Mouse (Mus musculus) embryonic facial prominence, embryonic 15.5 days (tissue): ENCODE results near the gene Sys1. TPM values are rescaled to one million over a fixed set of nuclear protein-coding genes. Genes with fewer than 3 reads are reported as not detected.

ENCODE experiments used
- ATAC-seq: fragments of 200-750 bp; cut with Nextera tagmentation; 2 replicates; pipeline ENCODE4 v1.8.0; 2017; ENCODE audit warnings: low read depth, moderate TSS enrichment; ENCODE audit not compliant: insufficient number of reproducible peaks, low FRiP score, low TSS enrichment
- H3K27ac ChIP-seq: fragments of 300-500 bp; sonication (generic); replicated peaks from 2 replicates; pipeline ENCODE4 v1.5.1; 2015; ENCODE audit warnings: mild to moderate bottlenecking, inconsistent platforms
- H3K27me3 ChIP-seq: fragments of 300-500 bp; sonication (generic); 2 replicates; pipeline ENCODE4 v1.6.1; 2015; ENCODE audit warnings: inconsistent platforms
- H3K36me3 ChIP-seq: fragments of 300-500 bp; sonication (generic); 2 replicates; pipeline ENCODE4 v1.6.1; 2015; ENCODE audit warnings: mild to moderate bottlenecking, inconsistent platforms
- H3K4me1 ChIP-seq: fragments of 300-500 bp; sonication (generic); 2 replicates; pipeline ENCODE4 v1.6.1; 2015; ENCODE audit warnings: inconsistent platforms
- H3K4me2 ChIP-seq: fragments of 300-500 bp; sonication (generic); replicated peaks from 2 replicates; pipeline ENCODE4 v1.6.1; 2015; ENCODE audit warnings: mild to moderate bottlenecking, inconsistent platforms
- H3K4me3 ChIP-seq: fragments of 300-500 bp; sonication (generic); replicated peaks from 2 replicates; pipeline ENCODE4 v1.5.1; 2015; ENCODE audit warnings: mild to moderate bottlenecking, inconsistent platforms
- H3K9ac ChIP-seq: fragments of 300-500 bp; sonication (generic); 2 replicates; pipeline ENCODE4 v1.6.1; 2015; ENCODE audit warnings: inconsistent platforms
- H3K9me3 ChIP-seq: fragments of 300-500 bp; sonication (generic); replicated peaks from 2 replicates; pipeline ENCODE4 v1.6.1; 2016; ENCODE audit warnings: inconsistent platforms
- WGBS: fragments of 180-500 bp; shearing (Covaris S2); methylation state at CpG from one replicate; pipeline ENCODE4 v1.1.7; 2015; 5-methylcytosine and 5-hydroxymethylcytosine counted together
- polyA plus RNA-seq: library from polyadenylated mRNA; unstranded; fragments of >200 nt; fragmentation: Nextera tagmentation; extraction: Ambion mirVana; gene quantifications from 2 replicates; pipeline ENCODE4 v1.2.1, GENCODE M21; 2015

Sys1 gene
- polyA plus RNA-seq, 1 experiment from 2014 or later = 66.3 TPM

DNA sequence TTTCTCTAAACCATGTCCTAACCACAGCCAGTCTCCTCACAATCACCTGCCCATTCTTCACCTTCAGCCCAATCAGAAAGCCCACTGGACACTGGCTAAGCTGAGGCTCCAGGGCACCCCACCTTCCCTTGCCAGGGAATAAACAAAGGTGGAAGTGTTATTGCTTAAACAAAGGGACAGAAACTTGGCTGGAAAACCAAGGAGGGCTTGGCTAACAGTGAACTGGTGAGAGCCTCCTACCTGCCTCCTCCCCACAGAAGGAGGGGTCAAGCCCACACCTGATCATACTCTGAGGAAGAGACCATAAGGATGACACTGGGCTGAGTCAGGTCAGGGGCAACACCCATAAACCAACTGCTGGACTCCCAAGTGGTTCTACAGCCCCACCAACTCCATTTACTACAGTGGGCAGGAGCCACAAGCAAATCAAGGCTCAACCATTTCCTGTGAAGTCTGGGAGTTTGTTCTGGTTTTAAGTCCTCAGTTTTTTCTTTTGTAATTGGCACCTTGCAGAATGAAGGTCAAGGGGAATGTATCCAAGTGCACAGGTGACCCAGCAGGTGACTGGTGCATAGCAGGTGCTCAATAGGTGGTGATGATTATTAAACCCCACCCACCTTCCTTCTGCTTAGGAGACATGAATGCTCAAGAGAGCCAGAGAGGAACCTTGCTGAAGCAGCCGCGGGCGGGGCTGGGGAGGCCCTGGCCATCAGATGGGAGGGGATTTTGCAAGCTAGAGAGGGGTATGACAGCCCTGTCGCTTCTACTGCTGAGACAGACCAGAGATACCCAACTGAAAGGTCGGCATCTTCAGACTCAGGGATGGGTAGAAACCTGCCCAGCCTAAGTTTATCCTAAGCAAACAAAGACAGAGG, 21.3 kb upstream of the Sys1 start:
- H3K27me3 ChIP-seq = no peaks in the 10 kb centered on the region
- no peak overlapping the region for H3K9ac ChIP-seq
- H3K4me3 ChIP-seq = no peak overlapping the region
- ATAC-seq = no peak
- 25% methylated on average over 5 of the region's 5 CpGs for WGBS
- no peaks in the 10 kb centered on the region for H3K9me3 ChIP-seq
- no peaks in the 10 kb centered on the region for H3K36me3 ChIP-seq
- H3K4me1 ChIP-seq = peaks cover 91% of the 10 kb centered on the region
- H3K4me2 ChIP-seq = 0 out of 2 replicates have a peak overlapping the region, but pooled peaks have one; percentile 11
- H3K27ac ChIP-seq = peak overlapping the region; percentile 78; the same call in 1 of the 2 replicates

DNA sequence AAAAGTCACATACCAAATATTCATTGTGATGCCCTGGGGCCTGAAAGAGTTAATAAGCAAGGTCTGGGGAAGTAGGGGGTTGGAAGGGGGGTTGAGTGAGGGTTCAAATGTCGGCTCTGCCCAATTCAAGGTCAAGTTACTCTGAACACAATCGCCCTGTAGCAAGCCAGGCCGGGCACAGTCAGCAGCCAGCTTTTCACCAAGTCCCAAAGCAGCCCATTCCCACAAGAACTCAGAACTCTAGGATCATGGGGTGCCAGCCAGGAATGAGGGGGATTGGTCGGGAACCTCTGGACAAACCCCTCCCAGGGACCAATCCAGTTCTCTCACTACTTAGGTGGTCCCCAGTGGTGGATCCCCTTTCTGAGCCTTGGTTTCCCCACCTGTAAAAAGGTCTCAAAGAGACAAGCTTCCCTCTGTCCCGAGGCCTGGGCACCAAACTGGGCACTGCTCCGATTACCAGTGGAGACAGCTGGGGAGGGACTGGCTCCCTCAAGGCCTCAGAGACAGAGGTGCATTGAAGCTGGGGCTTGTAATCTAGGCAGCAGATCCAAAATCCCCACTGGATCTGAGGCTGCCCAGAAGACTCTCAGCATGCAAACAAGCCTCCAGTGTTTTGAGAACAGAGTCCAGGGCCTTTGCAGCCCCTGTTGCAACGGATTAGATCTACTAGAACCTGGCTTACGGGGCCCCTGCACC, 20.4 kb upstream of the Sys1 start:
- Histone ChIP-seq H3K4me3 (no peak overlapping the region), H3K4me2 (0 out of 2 replicates have a peak overlapping the region, but pooled peaks have one; percentile 10), H3K27me3 (no peaks in the 10 kb centered on the region), H3K9ac (no peak overlapping the region), H3K4me1 (peaks cover 90% of the 10 kb centered on the region), H3K27ac (peak overlapping the region; percentile 78), H3K9me3 (no peaks in the 10 kb centered on the region), H3K36me3 (no peaks in the 10 kb centered on the region)
- no peak for ATAC-seq
- WGBS = 15% methylated on average over 8 of the region's 8 CpGs

DNA sequence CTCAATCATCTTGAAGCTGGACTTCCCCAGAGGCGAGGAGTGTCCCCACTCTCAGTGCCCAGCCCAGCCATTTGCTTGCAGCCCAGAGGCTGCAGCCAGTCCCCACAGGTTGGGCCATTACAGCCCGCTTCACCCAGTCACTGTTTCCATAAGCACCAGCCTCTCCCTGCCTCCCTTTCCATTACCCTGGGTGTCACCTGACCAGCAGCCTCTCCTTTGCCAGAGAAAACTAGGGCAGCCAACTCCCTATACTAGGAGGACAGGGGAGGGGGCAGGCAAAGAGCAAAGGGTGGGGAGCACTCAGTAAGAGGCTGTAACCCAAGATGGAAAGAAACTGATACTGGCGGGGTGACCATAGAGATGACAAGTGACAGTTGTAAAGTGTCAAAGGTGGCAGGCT, 19.8 kb upstream of the Sys1 start:
- Histone ChIP-seq H3K4me2 (0 out of 2 replicates have a peak overlapping the region, but pooled peaks have one; percentile 10), H3K27me3 (no peaks in the 10 kb centered on the region), H3K4me3 (no peak overlapping the region), H3K9me3 (no peaks in the 10 kb centered on the region), H3K9ac (no peak overlapping the region), H3K27ac (peak overlapping the region; percentile 78), H3K4me1 (peaks cover 90% of the 10 kb centered on the region), H3K36me3 (no peaks in the 10 kb centered on the region)
- WGBS = 50% methylated on average over 3 of the region's 3 CpGs
- no peak; the same call in 1 of the 2 replicates for ATAC-seq

- no peaks in the 10 kb centered on the region for H3K9me3 ChIP-seq
- no peaks in the 10 kb centered on the region for H3K27me3 ChIP-seq
- H3K36me3 ChIP-seq = no peaks in the 10 kb centered on the region
- no peak overlapping the region; the same call in 1 of the 2 replicates for H3K4me2 ChIP-seq
- peaks cover 84% of the 10 kb centered on the region for H3K4me1 ChIP-seq
- H3K27ac ChIP-seq = peak overlapping the region; percentile 78; the same call in 1 of the 2 replicates
- 50% methylated on average over 6 of the region's 6 CpGs for WGBS
- no peak overlapping the region for H3K4me3 ChIP-seq
- no peak for ATAC-seq
- no peak overlapping the region for H3K9ac ChIP-seq
Measured at GRCm38 (mm10) chr2:164437710-164438109, 19.1 kb upstream of the Sys1 start.

DNA sequence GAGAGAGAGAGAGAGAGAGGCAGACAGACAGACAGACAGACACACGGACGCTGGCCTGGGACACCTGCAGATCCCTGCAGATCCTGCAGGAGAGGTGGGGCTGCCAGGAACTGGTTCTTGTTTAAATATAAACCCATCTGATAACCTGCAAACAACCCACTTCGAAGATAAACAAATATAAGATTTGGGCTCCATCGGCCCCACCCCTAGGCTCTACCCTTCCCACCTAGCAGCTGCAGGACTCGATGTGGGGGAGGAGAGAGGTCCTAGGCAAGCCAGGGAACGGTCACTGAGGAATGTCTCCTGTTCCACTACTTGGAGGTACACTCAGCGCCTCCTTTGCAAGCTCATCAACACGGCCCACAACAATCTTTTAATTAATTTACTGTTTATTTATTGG, 18.5 kb upstream of the Sys1 start:
- no peaks in the 10 kb centered on the region for H3K27me3 ChIP-seq
- no peak overlapping the region for H3K27ac ChIP-seq
- H3K9ac ChIP-seq = no peak overlapping the region
- no peaks in the 10 kb centered on the region for H3K9me3 ChIP-seq
- no peak overlapping the region for H3K4me3 ChIP-seq
- H3K36me3 ChIP-seq = no peaks in the 10 kb centered on the region
- H3K4me1 ChIP-seq = peaks cover 79% of the 10 kb centered on the region
- H3K4me2 ChIP-seq = no peak overlapping the region
- WGBS = 58% methylated on average over 8 of the region's 8 CpGs
- ATAC-seq = no peak

GRCm38 (mm10) chr2:164439001-164439421, 17.8 kb upstream of the Sys1 start:
- no peak overlapping the region for H3K4me2 ChIP-seq
- H3K27ac ChIP-seq = 0 out of 2 replicates have a peak overlapping the region, but pooled peaks have one; percentile 23
- no peaks in the 10 kb centered on the region for H3K9me3 ChIP-seq
- peaks cover 79% of the 10 kb centered on the region for H3K4me1 ChIP-seq
- WGBS = 61% methylated on average over 3 of the region's 3 CpGs
- no peak overlapping the region for H3K9ac ChIP-seq
- no peaks in the 10 kb centered on the region for H3K27me3 ChIP-seq
- no peak for ATAC-seq
- H3K36me3 ChIP-seq = no peaks in the 10 kb centered on the region
- no peak overlapping the region for H3K4me3 ChIP-seq

- Histone ChIP-seq H3K27me3 (no peaks in the 10 kb centered on the region), H3K9me3 (no peaks in the 10 kb centered on the region), H3K4me3 (peak overlapping the region; percentile 63; the same call in 1 of the 2 replicates), H3K9ac (no peak overlapping the region), H3K27ac (peak overlapping the region; percentile 49; the same call in 1 of the 2 replicates), H3K4me2 (peak overlapping the region; percentile 12; the same call in 1 of the 2 replicates), H3K36me3 (no peaks in the 10 kb centered on the region), H3K4me1 (peaks cover 66% of the 10 kb centered on the region)
- 58% methylated on average over 5 of the region's 5 CpGs for WGBS
- no peak for ATAC-seq
Measured at GRCm38 (mm10) chr2:164440314-164440713, 16.4 kb upstream of the Sys1 start.

GRCm38 (mm10) chr2:164441155-164441554, 15.6 kb upstream of the Sys1 start:
- Histone ChIP-seq H3K27ac (peak overlapping the region; percentile 49), H3K9me3 (no peaks in the 10 kb centered on the region), H3K4me1 (peaks cover 58% of the 10 kb centered on the region), H3K36me3 (no peaks in the 10 kb centered on the region), H3K9ac (0 out of 2 replicates have a peak overlapping the region, but pooled peaks have one; percentile 21), H3K4me3 (peak overlapping the region; percentile 63), H3K27me3 (no peaks in the 10 kb centered on the region), H3K4me2 (peak overlapping the region; percentile 69)
- ATAC-seq = no peak
- 28% methylated on average over 8 of the region's 8 CpGs for WGBS

DNA sequence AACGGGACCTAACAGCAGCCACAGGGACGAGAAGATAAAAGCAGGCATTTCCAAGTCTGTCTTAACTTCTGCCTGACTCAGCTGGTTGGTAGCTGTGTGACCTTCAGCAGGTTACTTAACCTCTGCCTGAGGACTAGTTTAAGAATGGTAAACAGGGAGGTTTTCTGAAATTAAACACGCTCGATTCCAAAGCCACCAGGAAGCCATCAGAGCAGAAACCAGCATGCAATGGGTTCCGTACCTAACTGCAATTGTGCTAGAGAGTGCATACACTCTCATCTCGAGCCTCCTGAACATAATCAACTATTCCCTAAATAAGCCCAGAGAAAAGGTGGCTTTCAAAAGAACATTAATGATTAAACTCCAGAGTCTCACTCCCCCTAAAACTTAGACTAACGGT, 15.0 kb upstream of the Sys1 start:
- H3K9ac ChIP-seq = peak overlapping the region; percentile 79
- H3K4me2 ChIP-seq = peak overlapping the region; percentile 69
- H3K27ac ChIP-seq = 0 out of 2 replicates have a peak overlapping the region, but pooled peaks have one; percentile 84
- no peak for ATAC-seq
- no peaks in the 10 kb centered on the region for H3K27me3 ChIP-seq
- H3K36me3 ChIP-seq = no peaks in the 10 kb centered on the region
- H3K4me3 ChIP-seq = peak overlapping the region; percentile 63
- H3K9me3 ChIP-seq = no peaks in the 10 kb centered on the region
- 21% methylated on average over 7 of the region's 7 CpGs for WGBS
- peaks cover 52% of the 10 kb centered on the region for H3K4me1 ChIP-seq

DNA sequence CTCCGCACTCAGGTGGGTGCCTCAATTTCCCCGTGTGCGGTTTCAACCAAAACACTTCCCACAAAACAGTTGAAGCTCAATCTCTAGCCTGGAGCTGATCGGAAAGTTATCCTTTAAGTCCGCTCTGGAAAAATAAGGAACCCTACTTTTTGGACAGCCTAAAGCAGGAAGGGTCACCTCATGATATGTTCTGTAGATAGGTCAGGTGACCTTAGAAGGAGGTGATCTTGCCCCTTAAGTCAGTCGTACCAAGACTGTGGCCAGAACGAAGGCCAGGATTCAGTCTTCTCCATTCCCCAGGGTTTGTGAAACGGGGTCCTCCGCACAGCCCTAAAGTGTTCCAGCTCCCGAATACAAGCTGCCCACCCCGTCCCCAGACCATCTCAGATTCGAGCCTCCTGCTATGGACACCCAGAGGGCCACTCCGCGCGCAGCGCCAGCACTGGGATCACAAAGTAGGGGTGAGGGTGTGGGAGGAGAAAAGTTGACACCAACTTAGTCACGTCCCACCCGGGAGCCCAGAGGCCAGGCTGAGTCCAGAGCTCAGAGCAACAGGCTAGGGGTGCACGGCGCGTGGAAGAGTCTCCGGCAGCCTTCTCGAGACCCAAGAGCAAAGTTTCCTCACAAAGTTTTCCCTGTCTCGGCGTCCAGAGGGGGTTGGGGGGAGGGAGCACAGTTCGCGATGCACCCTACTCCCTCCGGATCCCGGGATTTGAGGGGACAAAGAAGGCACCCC, 14.3 kb upstream of the Sys1 start:
- Histone ChIP-seq H3K4me3 (peak overlapping the region; percentile 63), H3K4me1 (peaks cover 45% of the 10 kb centered on the region), H3K9me3 (no peaks in the 10 kb centered on the region), H3K36me3 (no peaks in the 10 kb centered on the region), H3K27me3 (no peaks in the 10 kb centered on the region), H3K4me2 (peak overlapping the region; percentile 69), H3K27ac (peak overlapping the region; percentile 84), H3K9ac (peak overlapping the region; percentile 79)
- ATAC-seq = peak; percentile 63
- 2% methylated on average over 29 of the region's 29 CpGs for WGBS
